Mouse (Mus musculus) kidney, adult 9 months (tissue): Measurements from ENCODE around the gene Tmem258.

Experiments
- DNase-seq: peaks from one replicate; pipeline ENCODE4 v3.0.0; 2022

Tmem258 gene

DNA sequence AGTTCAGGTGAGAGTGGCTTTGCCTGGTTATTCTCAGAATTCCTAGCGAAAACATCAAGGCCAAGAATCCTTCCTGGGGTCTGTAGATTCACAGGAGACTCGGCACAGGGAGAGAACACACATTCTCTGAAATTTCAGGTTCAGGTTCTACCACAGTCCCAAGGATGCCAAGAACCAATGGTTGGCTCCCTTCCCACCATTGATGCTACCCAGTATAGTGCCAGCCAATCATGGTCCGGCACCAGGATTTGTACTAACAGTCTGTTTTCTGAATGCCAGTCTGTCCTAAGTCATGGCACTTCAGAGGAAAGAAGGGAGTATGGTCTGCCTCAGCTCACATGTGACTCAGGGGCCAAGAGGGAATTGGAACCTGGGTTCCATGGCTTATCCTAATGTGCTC is 17.9 kb upstream of the Tmem258 start:
- DNase-seq, result no peak

DNA sequence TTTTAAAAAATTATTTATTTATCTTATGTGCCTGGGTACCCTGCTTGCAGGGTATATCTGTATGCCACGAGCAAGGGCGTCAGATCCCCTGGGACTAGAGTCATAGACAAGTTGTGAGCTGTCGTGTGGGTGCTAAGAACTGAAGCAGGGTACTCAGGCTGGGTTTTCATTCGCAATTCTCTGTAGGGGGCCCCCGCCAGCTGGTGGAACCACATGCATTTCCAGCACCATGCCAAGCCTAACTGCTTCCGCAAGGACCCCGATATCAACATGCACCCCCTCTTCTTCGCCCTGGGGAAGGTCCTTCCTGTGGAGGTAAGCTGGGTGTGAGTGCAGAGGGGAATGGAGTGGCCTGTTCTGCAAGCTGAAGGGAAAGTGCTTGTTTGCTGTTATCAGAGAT is 17.2 kb upstream of the Tmem258 start:
- DNase-seq, result no peak

DNA sequence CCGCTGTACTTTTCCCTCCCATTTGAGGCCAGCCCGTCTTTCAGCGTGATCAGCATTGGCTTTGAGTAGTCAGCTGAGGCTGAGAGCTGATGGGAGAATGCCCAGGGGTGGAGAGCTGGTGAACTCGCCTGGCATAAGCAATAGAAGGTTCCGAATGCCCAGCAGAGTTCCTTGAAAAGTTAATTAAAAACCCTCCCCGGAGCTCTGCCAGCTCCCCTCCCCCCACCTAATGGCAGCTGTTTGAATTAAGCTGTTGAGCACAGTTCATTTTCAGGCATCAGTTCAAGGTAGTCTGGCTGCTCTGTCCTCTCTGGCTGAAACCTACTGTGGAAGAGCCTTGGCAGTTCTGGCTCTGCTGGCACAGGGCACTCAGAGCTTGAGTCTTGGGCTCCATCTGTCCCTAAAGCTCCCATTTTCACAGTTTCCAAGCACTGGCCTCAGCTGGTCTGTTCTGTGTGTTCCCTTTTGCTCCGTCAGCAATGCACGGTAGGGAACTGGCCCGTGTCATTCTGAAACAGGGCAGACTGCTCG is 15.5 kb upstream of the Tmem258 start:
- DNase-seq, result peak; percentile 95

GRCm38 (mm10) chr19:10189022-10189421 is 14.8 kb upstream of the Tmem258 start:
- peak; percentile 52 for DNase-seq

DNA sequence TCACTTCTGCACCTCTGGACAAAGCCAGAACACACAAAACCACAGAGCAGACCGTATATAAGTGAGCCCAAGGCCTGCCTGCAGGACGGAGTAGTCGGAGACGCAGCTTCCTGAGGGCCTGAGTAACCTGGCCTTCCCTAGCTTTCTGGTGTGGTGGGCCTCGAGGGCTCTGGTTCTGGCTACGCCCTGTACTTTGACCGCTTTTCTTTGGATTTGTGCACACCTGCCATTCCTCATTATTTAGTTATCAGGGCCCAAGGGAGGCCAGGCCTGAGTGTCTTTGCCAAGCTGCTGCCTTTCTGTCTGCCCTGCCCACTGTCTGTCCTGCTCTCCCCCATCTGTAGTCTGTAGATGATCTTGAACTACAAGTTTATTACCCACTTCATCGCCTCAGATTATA is 13.9 kb upstream of the Tmem258 start:
- no peak for DNase-seq

DNA sequence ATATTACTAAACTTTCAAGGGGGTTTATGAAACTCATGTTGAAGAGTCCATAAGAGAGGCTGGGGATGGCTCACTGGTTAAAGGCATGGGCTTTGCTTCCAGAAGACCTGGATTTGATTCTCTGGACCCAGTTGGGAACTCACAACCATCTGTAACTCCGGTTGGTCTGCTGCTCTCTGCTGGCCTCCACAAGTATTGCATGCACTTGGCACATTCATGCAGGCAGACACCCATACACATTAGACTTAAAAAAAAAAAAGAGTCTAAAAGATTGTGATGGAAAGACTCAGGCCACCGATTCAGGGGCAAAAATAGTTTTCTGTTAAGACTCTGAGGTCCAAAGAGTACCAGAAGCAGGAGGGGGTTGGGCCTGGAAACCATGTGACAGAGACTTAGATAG is 13.0 kb upstream of the Tmem258 start:
- peak; percentile 83 for DNase-seq

DNA sequence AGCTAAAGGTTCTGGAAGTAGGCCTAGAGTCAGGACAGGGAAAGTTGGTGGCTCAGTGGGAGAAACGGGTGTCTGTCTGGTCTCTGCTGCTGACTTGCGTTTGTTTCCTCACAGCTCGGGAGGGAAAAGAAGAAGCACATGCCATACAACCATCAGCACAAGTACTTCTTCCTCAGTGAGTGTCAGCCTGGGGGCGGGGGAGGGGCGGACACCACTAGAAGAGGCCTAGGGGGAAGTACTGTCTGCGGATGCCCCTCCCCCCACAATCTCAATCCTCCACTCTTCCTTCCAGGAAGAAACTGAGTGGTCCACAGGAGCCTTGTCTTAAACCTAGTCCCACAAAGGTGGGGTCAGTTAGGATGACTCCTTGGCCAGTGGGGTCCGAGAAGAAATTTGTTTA is 12.5 kb upstream of the Tmem258 start:
- no peak for DNase-seq

DNA sequence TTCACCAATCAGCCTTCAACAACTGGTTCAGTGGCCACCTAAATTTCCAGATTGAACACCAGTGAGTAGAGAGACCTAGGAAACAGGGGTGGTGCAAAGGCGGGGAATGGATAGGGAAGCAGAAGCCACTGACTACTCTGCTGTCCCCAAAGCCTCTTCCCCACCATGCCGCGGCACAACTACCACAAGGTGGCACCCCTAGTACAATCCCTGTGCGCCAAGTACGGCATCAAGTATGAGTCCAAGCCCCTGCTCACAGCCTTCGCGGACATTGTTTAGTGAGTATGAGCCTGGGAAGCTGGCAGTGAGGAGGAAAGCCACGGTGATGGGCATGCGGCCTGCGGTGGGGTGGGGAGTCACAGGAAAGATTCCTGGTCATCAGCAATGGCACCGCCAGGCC is 9.5 kb upstream of the Tmem258 start:
- DNase-seq, result no peak

DNA sequence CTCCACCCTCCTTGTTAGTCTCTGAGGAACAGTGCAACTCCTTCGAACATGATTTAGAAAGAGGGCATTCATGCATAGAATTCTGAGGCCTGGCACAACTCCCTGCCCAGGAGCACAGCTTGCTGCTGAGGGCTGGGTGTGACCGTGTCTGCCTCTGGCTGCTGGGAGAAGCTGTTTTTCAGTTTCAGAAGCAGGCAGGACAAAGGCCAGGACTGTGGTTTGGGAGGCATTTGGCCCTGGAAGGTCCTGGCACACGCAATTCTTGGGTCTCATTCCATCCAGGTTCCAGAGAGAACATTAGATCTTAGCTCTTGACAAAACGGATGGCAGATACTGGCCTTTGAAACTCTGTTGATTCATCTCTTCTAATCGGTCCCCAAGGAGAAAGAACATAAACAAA is 8.6 kb upstream of the Tmem258 start:
- DNase-seq, result peak; percentile 86

- DNase-seq, result no peak
Observed at GRCm38 (mm10) chr19:10197130-10197529, 6.7 kb upstream of the Tmem258 start.

DNA sequence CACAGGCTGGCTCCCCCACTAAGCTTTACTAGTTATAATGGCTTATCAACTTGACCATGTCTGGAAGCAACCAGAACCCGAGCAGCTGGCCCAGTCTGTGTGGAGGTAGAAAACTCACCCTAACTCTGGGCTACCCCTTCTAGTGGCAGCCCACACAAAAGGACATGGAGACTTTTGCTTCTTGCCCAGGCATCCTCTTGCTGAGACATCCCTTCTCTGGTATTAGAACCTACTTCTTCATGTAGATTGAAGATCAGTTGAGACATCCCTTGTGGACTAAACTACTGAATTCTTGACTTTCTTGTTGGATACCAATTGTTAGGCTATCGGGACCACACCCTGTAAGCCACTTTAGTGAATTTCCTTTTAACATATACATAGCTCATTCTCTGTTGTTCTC is 5.5 kb upstream of the Tmem258 start:
- DNase-seq, result no peak

DNA sequence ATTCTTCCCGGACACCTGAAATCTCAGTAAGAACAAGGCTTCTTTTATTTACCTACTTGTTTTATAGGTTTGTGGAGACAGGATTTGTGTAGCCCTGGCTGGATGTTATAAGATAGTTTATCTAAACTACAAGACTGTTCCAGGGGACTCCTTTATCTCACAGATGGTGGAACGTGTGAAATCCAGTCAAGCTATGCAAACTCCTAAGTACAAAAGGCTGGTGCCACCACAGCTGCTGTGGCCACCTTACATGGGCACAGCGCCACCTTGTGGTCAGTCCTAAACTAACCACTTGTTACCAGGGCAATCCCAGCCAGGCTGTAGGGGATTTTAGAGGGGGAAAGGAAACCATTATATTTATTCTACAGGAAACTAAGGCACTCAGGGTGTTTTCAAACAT is 5.1 kb upstream of the Tmem258 start:
- peak; percentile 84 for DNase-seq

- no peak for DNase-seq
Observed at GRCm38 (mm10) chr19:10203146-10203847, 517 bp upstream of the Tmem258 start.

- peak; percentile 71 for DNase-seq
Observed at GRCm38 (mm10) chr19:10204616-10205001, 795 bp downstream of the Tmem258 start.

DNA sequence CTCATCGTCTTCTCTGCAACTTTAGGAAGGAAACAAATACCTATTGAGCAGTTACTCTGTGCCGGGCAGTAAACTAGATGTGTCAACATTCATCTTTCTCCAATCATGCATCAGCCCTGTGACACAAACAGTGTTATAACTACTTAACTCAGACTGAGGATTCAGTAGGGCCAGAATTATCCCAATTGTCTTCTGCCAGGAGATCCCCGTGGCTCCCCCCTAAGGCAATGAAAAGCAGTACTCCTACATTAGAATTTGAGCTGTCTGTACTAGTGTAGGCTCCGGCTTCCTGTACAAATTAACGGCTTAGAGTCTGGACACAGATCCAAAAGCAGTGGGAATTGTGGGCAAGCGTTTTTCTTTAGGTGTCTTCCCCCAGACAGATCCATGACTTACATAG is 1.2 kb downstream of the Tmem258 start:
- DNase-seq, result no peak

GRCm38 (mm10) chr19:10208851-10209250 is 5.0 kb downstream of the Tmem258 start:
- DNase-seq, result no peak

- DNase-seq, result no peak
Observed at GRCm38 (mm10) chr19:10210885-10211284, 7.1 kb downstream of the Tmem258 start.

DNA sequence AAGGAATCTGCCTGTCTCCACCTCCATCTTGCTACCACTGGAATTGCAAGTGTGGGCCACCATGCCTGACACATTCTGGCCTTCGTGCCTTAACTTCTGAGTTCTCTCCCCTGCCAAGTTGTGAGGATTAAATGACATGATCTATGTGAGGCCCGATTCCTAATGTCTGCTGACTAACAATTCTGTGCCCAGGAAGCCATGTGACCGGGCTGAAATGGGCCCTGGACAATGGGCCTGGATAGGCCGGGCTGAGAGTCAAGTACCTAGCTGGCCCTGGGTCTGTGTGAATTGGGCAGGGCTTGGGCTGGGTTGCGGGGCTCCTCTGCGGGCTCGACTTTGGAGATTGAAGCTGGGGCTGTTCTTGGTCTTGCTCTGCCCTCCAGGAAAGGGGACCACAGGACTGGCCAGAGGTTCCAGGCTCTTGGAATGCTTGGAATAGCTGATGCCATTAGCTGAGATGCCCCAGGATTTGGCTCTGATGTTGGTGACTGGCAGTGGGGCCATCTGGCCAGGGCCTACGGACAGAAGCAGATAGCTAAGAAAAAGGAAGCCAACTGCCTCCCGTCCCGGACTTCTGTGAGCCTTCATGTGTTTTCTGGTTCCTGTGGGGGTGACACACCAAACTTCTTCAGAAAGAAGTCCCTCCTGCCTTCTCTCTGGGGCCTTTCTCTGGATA is 10.1 kb downstream of the Tmem258 start:
- DNase-seq, result no peak

- DNase-seq, result no peak
Observed at GRCm38 (mm10) chr19:10216101-10216500, 12.3 kb downstream of the Tmem258 start.

DNA sequence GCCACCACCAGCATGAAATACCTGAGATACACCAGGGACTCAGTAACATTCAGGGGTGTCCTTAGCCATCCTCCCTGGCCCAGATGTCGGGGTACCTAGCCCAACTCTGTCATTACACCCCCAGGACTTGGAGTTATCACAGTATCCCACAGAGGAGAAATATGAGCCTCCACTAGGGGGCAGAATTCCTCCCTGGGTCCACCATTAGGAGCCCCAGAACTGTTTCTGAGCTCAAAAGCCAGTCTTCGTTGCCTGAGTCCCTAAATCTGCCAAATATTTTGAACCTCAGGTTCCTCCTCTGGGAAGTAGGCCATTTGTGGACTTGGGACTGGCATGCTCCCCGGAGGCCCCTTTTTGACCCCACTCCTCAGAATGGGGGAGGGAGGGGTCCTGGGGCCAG is 15.3 kb downstream of the Tmem258 start:
- DNase-seq, result peak; percentile 59

- DNase-seq, result no peak
Observed at GRCm38 (mm10) chr19:10219593-10219992, 15.8 kb downstream of the Tmem258 start.

GRCm38 (mm10) chr19:10221585-10221984 is 17.8 kb downstream of the Tmem258 start:
- no peak for DNase-seq

GRCm38 (mm10) chr19:10222656-10223055 is 18.8 kb downstream of the Tmem258 start:
- DNase-seq, result no peak

- no peak for DNase-seq
Observed at GRCm38 (mm10) chr19:10223561-10223960, 19.7 kb downstream of the Tmem258 start.
